Comparison of ENCODE assay signal across 9 mouse cellular contexts in genomic region chr2:25292054-25292544, GRCm38 (mm10). TPM values are rescaled to one million over a fixed set of nuclear protein-coding genes. Genes with fewer than 3 reads are reported as not detected.
DNase-seq lines count a peak whose midpoint lies in the region; ATAC-seq lines count a peak whose summit lies in the region.
"Had no signal": no experiment of that assay in that cellular context is flagged by ENCODE, and none has a peak within 500 bp of the region (broad histone marks: within the 10 kb centered on the region; RNA-seq: fewer than 3 reads in every experiment).

No protein-coding gene starts in this region.

- no peak overlapping the region for H3K27ac ChIP-seq in kidney, embryonic 15.5 days
- 0 out of 2 replicates have a peak overlapping the region, but pooled peaks have one; percentile 23 for H3K27ac ChIP-seq in midbrain, embryonic 10.5 days (replicated peaks)

- H3K27me3 ChIP-seq in kidney, embryonic 15.5 days: peaks cover 89% of the 10 kb centered on the region
- H3K27me3 ChIP-seq in midbrain, embryonic 10.5 days (ENCODE audit: low read depth, poor library complexity, severe bottlenecking): peaks cover 100% of the 10 kb centered on the region

- 2% methylated on average over 40 of the region's 43 CpGs for WGBS in kidney, embryonic 15.5 days
- 6% methylated on average over 42 of the region's 43 CpGs for WGBS in midbrain, embryonic 10.5 days

- peak overlapping the region; percentile 61 for H3K4me2 ChIP-seq in kidney, embryonic 15.5 days

- 0 out of 2 replicates have a peak overlapping the region, but pooled peaks have one; percentile 17 for H3K9ac ChIP-seq in kidney, embryonic 15.5 days

- H3K9me3 ChIP-seq in kidney, embryonic 15.5 days (replicated peaks): no peaks in the 10 kb centered on the region
- no peaks in the 10 kb centered on the region for H3K9me3 ChIP-seq in midbrain, embryonic 10.5 days (replicated peaks)

- peak overlapping the region; percentile 40 for H3K4me3 ChIP-seq in kidney, embryonic 15.5 days (replicated peaks)
- peak overlapping the region; percentile 45 for H3K4me3 ChIP-seq in midbrain, embryonic 10.5 days

- DNase-seq in right cerebral cortex, postnatal 25 days: peak; percentile 57
- DNase-seq in right cerebral cortex, adult 18-20 months: no peak
- peak; percentile 34 for DNase-seq in gastrocnemius, postnatal 10 days
- DNase-seq in midbrain, embryonic 10.5 days (ENCODE audit: low spot score): no peak
- DNase-seq in adrenal gland, adult 18-20 months (ENCODE audit: low spot score in 2 of 2): no peak
- DNase-seq in MN1 (ENCODE audit: low spot score): no peak

- peaks cover 30% of the 10 kb centered on the region for H3K4me1 ChIP-seq in kidney, embryonic 15.5 days
- peaks cover 28% of the 10 kb centered on the region for H3K4me1 ChIP-seq in midbrain, embryonic 10.5 days

- H3K36me3 ChIP-seq in kidney, embryonic 15.5 days: no peaks in the 10 kb centered on the region
- H3K36me3 ChIP-seq in midbrain, embryonic 10.5 days: no peaks in the 10 kb centered on the region

- ATAC-seq in kidney, embryonic 15.5 days (replicated peaks; ENCODE audit: low FRiP score): peak; percentile 23; the same call in 1 of the 2 replicates
- ATAC-seq in monocyte, adult 5-6 weeks (replicated peaks; ENCODE audit: insufficient number of reproducible peaks, low FRiP score, low TSS enrichment, poor library complexity, severe bottlenecking): no peak

RNA-seq across cellular contexts. Expression of gene Lrrc26, which starts 2.4 kb away (rescaled TPM):
- under 1 TPM in 1 of 2 experiments, not detected in 1; 0.26 TPM for total RNA-seq in gastrocnemius, postnatal 10 days (2021)
- polyA plus RNA-seq in kidney, embryonic 15.5 days (2015; fragmentation: Nextera tagmentation; extraction: Ambion mirVana): 0.46 TPM in 1 of 2 replicates, not detected in the other
- polyA plus RNA-seq in midbrain, embryonic 10.5 days (2016; fragmentation: Nextera tagmentation; extraction: Ambion mirVana): not detected in 2 replicates
- total RNA-seq in adrenal gland, adult 18-20 months (2021): not detected
- total RNA-seq in monocyte, adult 5-6 weeks (2017): not detected in 3 replicates
- total RNA-seq: left cerebral cortex, postnatal 25 days had no signal

RNA-seq across cellular contexts. Expression of gene Tmem210, which starts 4.2 kb away (rescaled TPM):
- total RNA-seq in gastrocnemius, postnatal 10 days (2021): not detected
- not detected in 2 replicates for polyA plus RNA-seq in kidney, embryonic 15.5 days (2015; fragmentation: Nextera tagmentation; extraction: Ambion mirVana)
- not detected in 2 replicates for polyA plus RNA-seq in midbrain, embryonic 10.5 days (2016; fragmentation: Nextera tagmentation; extraction: Ambion mirVana)
- not detected for total RNA-seq in adrenal gland, adult 18-20 months (2021)
- not detected in 3 replicates for total RNA-seq in monocyte, adult 5-6 weeks (2017)
- total RNA-seq: left cerebral cortex, postnatal 25 days had no signal

RNA-seq across cellular contexts. Expression of gene Anapc2, which starts 19.8 kb away (rescaled TPM):
- 10 to 100 TPM; 35.2 to 52.2 TPM for total RNA-seq in gastrocnemius, postnatal 10 days (2021)
- 123 and 129 TPM in 2 replicates for polyA plus RNA-seq in kidney, embryonic 15.5 days (2015; fragmentation: Nextera tagmentation; extraction: Ambion mirVana)
- polyA plus RNA-seq in midbrain, embryonic 10.5 days (2016; fragmentation: Nextera tagmentation; extraction: Ambion mirVana): 141 and 153 TPM in 2 replicates
- total RNA-seq in adrenal gland, adult 18-20 months (2021): 10 to 100 TPM; 75.5 to 82.4 TPM
- total RNA-seq in monocyte, adult 5-6 weeks (2017): 42.6 to 64.9 TPM (median 43.8 TPM) in 3 replicates

RNA-seq across cellular contexts. Expression of gene Ssna1, which starts 19.9 kb away (rescaled TPM):
- 10 to 100 TPM; 39.5 to 40.3 TPM for total RNA-seq in gastrocnemius, postnatal 10 days (2021)
- polyA plus RNA-seq in kidney, embryonic 15.5 days (2015; fragmentation: Nextera tagmentation; extraction: Ambion mirVana): 204 and 207 TPM in 2 replicates
- 243 and 252 TPM in 2 replicates for polyA plus RNA-seq in midbrain, embryonic 10.5 days (2016; fragmentation: Nextera tagmentation; extraction: Ambion mirVana)
- 10 to 100 TPM; 37.2 to 40.1 TPM for total RNA-seq in adrenal gland, adult 18-20 months (2021)
- 31.8 to 50.4 TPM (median 32.4 TPM) in 3 replicates for total RNA-seq in monocyte, adult 5-6 weeks (2017)

RNA-seq across cellular contexts. Expression of gene Grin1, which starts 26.9 kb away (rescaled TPM):
- under 1 TPM; 0.47 to 0.63 TPM for total RNA-seq in gastrocnemius, postnatal 10 days (2021)
- polyA plus RNA-seq in kidney, embryonic 15.5 days (2015; fragmentation: Nextera tagmentation; extraction: Ambion mirVana): 0.53 and 0.71 TPM in 2 replicates
- 1.5 and 1.8 TPM in 2 replicates for polyA plus RNA-seq in midbrain, embryonic 10.5 days (2016; fragmentation: Nextera tagmentation; extraction: Ambion mirVana)
- 10 to 100 TPM; 10.0 to 10.5 TPM for total RNA-seq in adrenal gland, adult 18-20 months (2021)
- total RNA-seq in monocyte, adult 5-6 weeks (2017): 0.49 TPM in 1 of 3 replicates, not detected in the others

Comparison
In these comparisons a context has a peak if more than half of its experiments do, and no peak if none do; other contexts are left out.
1. DNase-seq: peak in right cerebral cortex, postnatal 25 days (single experiment) and gastrocnemius, postnatal 10 days (single experiment); none in right cerebral cortex, adult 18-20 months (single experiment), midbrain, embryonic 10.5 days (single experiment), adrenal gland, adult 18-20 months (0 of 2) and MN1 (single experiment).